Comparison of ENCODE assay signal across 15 mouse cellular contexts in genomic region chr10:59443212-59443611, GRCm38 (mm10). TPM values are rescaled to one million over a fixed set of nuclear protein-coding genes. Genes with fewer than 3 reads are reported as not detected.
DNase-seq lines count a peak whose midpoint lies in the region; ATAC-seq and TF ChIP-seq lines count a peak whose summit lies in the region.
"Had no signal": no experiment of that assay in that cellular context is flagged by ENCODE, and none has a peak within 500 bp of the region (broad histone marks: within the 10 kb centered on the region; RNA-seq: fewer than 3 reads in every experiment).

No protein-coding gene starts in this region.

- H3K27ac ChIP-seq in heart, embryonic 13.5 days (replicated peaks) = 0 out of 2 replicates have a peak overlapping the region, but pooled peaks have one; percentile 16
- H3K27ac ChIP-seq in heart, adult 2 months = no peak overlapping the region
- peak overlapping the region; percentile 13 for H3K27ac ChIP-seq in lung, embryonic 15.5 days
- H3K27ac ChIP-seq: left cerebral cortex, adult 2 months; midbrain, embryonic 10.5 days had no signal

- H3K9me3 ChIP-seq in heart, embryonic 13.5 days = no peaks in the 10 kb centered on the region
- no peaks in the 10 kb centered on the region for H3K9me3 ChIP-seq in lung, embryonic 15.5 days
- H3K9me3 ChIP-seq: midbrain, embryonic 10.5 days had no signal

- intact Hi-C loops in heart, adult 2 months (cut with DNase I) = loop anchor here (5.0 kb wide), 1 partner anchor 174 kb away; the partner anchor contains the start of genes Gm10322 and Mcu

- TF ChIP-seq CTCF in heart, adult 2 months (IDR thresholded peaks at IDR 0.05) = no peak

- H3K9ac ChIP-seq in heart, embryonic 13.5 days = no peak overlapping the region
- H3K9ac ChIP-seq in heart, adult 2 months (ENCODE audit: low read depth, low read length) = no peak overlapping the region
- H3K9ac ChIP-seq in lung, embryonic 15.5 days = no peak overlapping the region

- H3K4me1 ChIP-seq in heart, embryonic 13.5 days = peaks cover 70% of the 10 kb centered on the region
- peaks cover 17% of the 10 kb centered on the region for H3K4me1 ChIP-seq in heart, adult 2 months (ENCODE audit: control insufficient read depth, insufficient read depth, low read length)
- peaks cover 46% of the 10 kb centered on the region for H3K4me1 ChIP-seq in lung, embryonic 15.5 days

- H3K4me3 ChIP-seq in heart, embryonic 13.5 days = no peak overlapping the region
- no peak overlapping the region for H3K4me3 ChIP-seq in heart, adult 2 months
- H3K4me3 ChIP-seq in lung, embryonic 15.5 days = no peak overlapping the region
- H3K4me3 ChIP-seq: left cerebral cortex, adult 2 months; midbrain, embryonic 10.5 days had no signal

- no peaks in the 10 kb centered on the region for H3K79me2 ChIP-seq in heart, adult 2 months (replicated peaks; ENCODE audit: control insufficient read depth, insufficient read depth, low read length)

- no peak for TF ChIP-seq POLR2A in heart, adult 2 months (IDR thresholded peaks at IDR 0.05; ENCODE audit: insufficient read depth, low read depth, low read length)

- no peaks in the 10 kb centered on the region for H3K36me3 ChIP-seq in heart, embryonic 13.5 days
- H3K36me3 ChIP-seq in heart, adult 2 months (ENCODE audit: control insufficient read depth, insufficient read depth, low read length) = peaks cover 7% of the 10 kb centered on the region
- no peaks in the 10 kb centered on the region for H3K36me3 ChIP-seq in lung, embryonic 15.5 days
- H3K36me3 ChIP-seq: midbrain, embryonic 10.5 days had no signal

- no peaks in the 10 kb centered on the region for H3K27me3 ChIP-seq in heart, embryonic 13.5 days (replicated peaks)
- no peaks in the 10 kb centered on the region for H3K27me3 ChIP-seq in heart, adult 2 months (ENCODE audit: control insufficient read depth, insufficient read depth, low read length)
- H3K27me3 ChIP-seq in lung, embryonic 15.5 days = no peaks in the 10 kb centered on the region
- H3K27me3 ChIP-seq: Patski had no signal

- ATAC-seq in heart, embryonic 13.5 days (ENCODE audit: extremely low read depth, insufficient number of reproducible peaks, low FRiP score, low TSS enrichment) = no peak
- 0 out of 2 replicates have a peak, but pooled peaks have one; percentile 27 for ATAC-seq in lung, embryonic 15.5 days (ENCODE audit: borderline replicate concordance, extremely low read depth, low FRiP score, low TSS enrichment)
- ATAC-seq in erythroid progenitor cell, adult 5-6 weeks (replicated peaks; ENCODE audit: low FRiP score, poor library complexity, severe bottlenecking) = no peak
- ATAC-seq: forebrain, embryonic 16.5 days; hindbrain, embryonic 16.5 days; Patski had no signal

- no peak for TF ChIP-seq EP300 in heart, adult 2 months (IDR thresholded peaks at IDR 0.05; ENCODE audit: insufficient read depth, low read depth, low read length)

- WGBS in heart, embryonic 13.5 days = 3% methylated on average over 7 of the region's 7 CpGs
- WGBS in heart, adult 2 months = 7% methylated on average over 7 of the region's 7 CpGs
- 6% methylated on average over 7 of the region's 7 CpGs for WGBS in lung, embryonic 15.5 days

- no peak for DNase-seq in heart, adult 2 months
- DNase-seq in adrenal gland, adult 8-10 months = peak; percentile 62
- peak; percentile 37 for DNase-seq in heart, postnatal 4 days
- no peak for DNase-seq in spleen, postnatal 4 days (ENCODE audit: low spot score in 2 of 2)
- DNase-seq in layer of hippocampus, postnatal 25 days (ENCODE audit: extremely low spot score in 1 of 2, low spot score in 1 of 2) = no peak
- DNase-seq: B cell, adult 2 months had no signal

- H3K4me2 ChIP-seq in heart, embryonic 13.5 days = peak overlapping the region; percentile 14
- H3K4me2 ChIP-seq in lung, embryonic 15.5 days = 0 out of 2 replicates have a peak overlapping the region, but pooled peaks have one; percentile 1

RNA-seq across cellular contexts. Expression of gene Oit3, which starts 1.6 kb away (rescaled TPM):
- 5.4 and 5.6 TPM in 2 replicates for polyA plus RNA-seq in heart, embryonic 13.5 days (2015; fragmentation: Nextera tagmentation; extraction: Ambion mirVana)
- total RNA-seq in heart, adult 2 months (2021) = not detected
- 0.55 and 0.59 TPM in 2 replicates for polyA plus RNA-seq in heart, adult 2 months (2012; rRNA removed)
- 1 to 10 TPM; 2.7 to 5.3 (median 3.1) TPM for total RNA-seq in adrenal gland, adult 8-10 months (2022)
- total RNA-seq in heart, postnatal 4 days (2021) = under 1 TPM; 0.79 to 0.99 TPM
- polyA plus RNA-seq in lung, embryonic 15.5 days (2015; fragmentation: Nextera tagmentation; extraction: Ambion mirVana) = 2.1 and 2.7 TPM in 2 replicates
- not detected in 2 replicates for total RNA-seq in erythroid progenitor cell, adult 5-6 weeks (2015; ENCODE audit: low replicate concordance)
- not detected in 2 replicates for total RNA-seq in erythroid progenitor cell, adult 5-6 weeks (2017; ENCODE audit: low replicate concordance)
- total RNA-seq in layer of hippocampus, postnatal 25 days (2021) = under 1 TPM in 1 of 2 experiments, not detected in 1; 0.16 TPM

RNA-seq across cellular contexts. Expression of gene Pla2g12b, which starts 39.8 kb away (rescaled TPM):
- polyA plus RNA-seq in heart, embryonic 13.5 days (2015; fragmentation: Nextera tagmentation; extraction: Ambion mirVana) = 1.1 and 2.1 TPM in 2 replicates
- total RNA-seq in heart, adult 2 months (2021) = not detected
- 0.10 TPM in 1 of 2 replicates, not detected in the other for polyA plus RNA-seq in heart, adult 2 months (2012; rRNA removed)
- total RNA-seq in adrenal gland, adult 8-10 months (2022) = not detected
- total RNA-seq in heart, postnatal 4 days (2021) = under 1 TPM; 0.25 to 0.41 TPM
- 0.14 and 0.60 TPM in 2 replicates for polyA plus RNA-seq in lung, embryonic 15.5 days (2015; fragmentation: Nextera tagmentation; extraction: Ambion mirVana)
- total RNA-seq in erythroid progenitor cell, adult 5-6 weeks (2015; ENCODE audit: low replicate concordance) = not detected in 2 replicates
- not detected in 2 replicates for total RNA-seq in erythroid progenitor cell, adult 5-6 weeks (2017; ENCODE audit: low replicate concordance)
- not detected for total RNA-seq in layer of hippocampus, postnatal 25 days (2021)
- total RNA-seq: left cerebral cortex, adult 2 months had no signal
- polyA plus RNA-seq: cortical plate, adult 2 months; forebrain, embryonic 16.5 days; hindbrain, embryonic 16.5 days; midbrain, embryonic 10.5 days; Patski had no signal

RNA-seq across cellular contexts. Expression of gene Gm10273, which starts 47.8 kb away (rescaled TPM):
- polyA plus RNA-seq in heart, embryonic 13.5 days (2015; fragmentation: Nextera tagmentation; extraction: Ambion mirVana) = 3.7 TPM in 1 of 2 replicates, not detected in the other
- total RNA-seq in heart, adult 2 months (2021) = 100 to 1,000 TPM; 123 to 156 TPM
- 19.1 and 64.0 TPM in 2 replicates for polyA plus RNA-seq in heart, adult 2 months (2012; rRNA removed)
- total RNA-seq in adrenal gland, adult 8-10 months (2022) = 10 to 100 TPM; 23.4 to 75.5 (median 42.2) TPM
- 100 to 1,000 TPM; 134 to 144 TPM for total RNA-seq in heart, postnatal 4 days (2021)
- polyA plus RNA-seq in lung, embryonic 15.5 days (2015; fragmentation: Nextera tagmentation; extraction: Ambion mirVana) = 1.8 and 5.7 TPM in 2 replicates
- total RNA-seq in erythroid progenitor cell, adult 5-6 weeks (2015; ENCODE audit: low replicate concordance) = 15.1 and 18.9 TPM in 2 replicates
- 17.1 TPM in 1 of 2 replicates, not detected in the other for total RNA-seq in erythroid progenitor cell, adult 5-6 weeks (2017; ENCODE audit: low replicate concordance)
- 10 to 100 TPM; 36.5 to 39.6 TPM for total RNA-seq in layer of hippocampus, postnatal 25 days (2021)

Comparison
In these comparisons a context has a peak if more than half of its experiments do, and no peak if none do; other contexts are left out.
1. DNase-seq: peak in adrenal gland, adult 8-10 months (single experiment) and heart, postnatal 4 days (single experiment); none in heart, adult 2 months (0 of 2), spleen, postnatal 4 days (0 of 2) and layer of hippocampus, postnatal 25 days (0 of 2).